Mouse (Mus musculus) hindbrain, embryonic 10.5 days (tissue): ENCODE measurements at regions not wholly inside any gene's neighbourhood (a gene's known extent, or its start where the extent isn't known, plus 50 kb on each side); places are given as distances from the start of the nearest gene placed in this dataset.

Experiments
- DNase-seq: peaks from one replicate; pipeline ENCODE4 v3.0.0-alpha.2; 2017; ENCODE audit warnings: low spot score
- H3K27ac ChIP-seq: fragments of 300-500 bp; sonication (generic); 2 replicates; pipeline ENCODE4 v1.5.1; 2016; ENCODE audit warnings: mild to moderate bottlenecking, moderate library complexity
- H3K27me3 ChIP-seq: fragments of 300-500 bp; sonication (generic); 2 replicates; pipeline ENCODE4 v1.6.1; 2016; ENCODE audit warnings: mild to moderate bottlenecking; ENCODE audit not compliant: poor library complexity, insufficient read depth, severe bottlenecking
- H3K36me3 ChIP-seq: fragments of 300-500 bp; sonication (generic); 2 replicates; pipeline ENCODE4 v1.6.1; 2016; ENCODE audit warnings: mild to moderate bottlenecking, moderate library complexity
- H3K4me1 ChIP-seq: fragments of 300-500 bp; sonication (generic); replicated peaks from 2 replicates; pipeline ENCODE4 v1.6.1; 2016; ENCODE audit warnings: mild to moderate bottlenecking
- H3K4me3 ChIP-seq: fragments of 300-500 bp; sonication (generic); 2 replicates; pipeline ENCODE4 v1.5.1; 2016; ENCODE audit warnings: mild to moderate bottlenecking, moderate library complexity
- H3K9me3 ChIP-seq: fragments of 300-500 bp; sonication (generic); 2 replicates; pipeline ENCODE4 v1.6.1; 2016; ENCODE audit warnings: mild to moderate bottlenecking, moderate library complexity
- WGBS: fragments of 180-500 bp; shearing (Covaris S2); methylation state at CpG from one replicate; pipeline ENCODE4 v1.1.7; 2016; 5-methylcytosine and 5-hydroxymethylcytosine counted together

DNA sequence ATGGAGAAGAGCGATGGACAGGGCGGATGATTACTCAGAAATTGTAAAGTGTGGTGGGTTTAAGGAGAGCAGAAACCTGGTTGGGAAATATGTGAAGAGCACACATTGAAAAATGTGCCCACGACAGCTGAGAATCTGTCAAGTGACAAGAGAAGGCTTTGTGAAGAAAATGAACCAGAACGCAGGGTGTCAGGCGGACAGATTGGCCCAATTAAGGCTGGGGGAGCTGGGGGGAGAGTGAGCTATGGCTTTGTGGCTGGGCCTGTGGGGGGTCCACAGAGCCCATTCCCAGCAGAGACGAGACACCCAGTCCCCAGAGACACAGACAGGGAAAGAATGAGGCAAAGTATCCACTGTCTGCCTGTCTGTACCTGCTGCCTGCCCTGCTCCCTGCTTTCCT, 153.3 kb downstream of the Shq1 start:
- no peaks in the 10 kb centered on the region for H3K36me3 ChIP-seq
- no peak overlapping the region for H3K27ac ChIP-seq
- peaks cover 52% of the 10 kb centered on the region for H3K4me1 ChIP-seq
- DNase-seq, result no peak
- 64% methylated on average over 6 of the region's 6 CpGs for WGBS
- H3K27me3 ChIP-seq, result peaks cover 93% of the 10 kb centered on the region
- H3K9me3 ChIP-seq, result no peaks in the 10 kb centered on the region
- H3K4me3 ChIP-seq, result no peak overlapping the region

DNA sequence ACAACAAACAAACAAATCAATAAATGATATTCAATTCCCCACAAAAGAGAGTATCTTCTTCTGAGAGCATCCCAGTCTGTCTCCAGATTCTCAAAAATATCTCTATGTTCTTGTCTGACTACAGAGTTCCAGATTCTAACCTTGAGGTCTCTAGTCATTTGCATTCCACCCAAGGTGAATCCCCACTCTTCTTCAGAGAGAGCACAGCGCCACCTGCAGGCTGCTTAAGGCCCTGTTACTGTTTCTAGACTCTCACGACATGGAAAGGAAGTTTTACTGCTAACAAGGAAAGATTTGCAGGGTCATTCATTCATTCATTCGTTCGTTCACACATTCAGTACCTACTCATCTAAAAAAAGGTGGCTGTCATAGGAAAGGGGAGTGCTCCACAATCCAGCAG, 158.3 kb downstream of the Shq1 start:
- no peak overlapping the region for H3K27ac ChIP-seq
- H3K9me3 ChIP-seq, result peaks cover 5% of the 10 kb centered on the region; the same call in 1 of the 2 replicates
- H3K4me3 ChIP-seq, result no peak overlapping the region
- 54% methylated on average over 4 of the region's 4 CpGs for WGBS
- no peak for DNase-seq
- H3K27me3 ChIP-seq, result peaks cover 69% of the 10 kb centered on the region
- H3K36me3 ChIP-seq, result no peaks in the 10 kb centered on the region
- H3K4me1 ChIP-seq, result peaks cover 15% of the 10 kb centered on the region

- H3K27me3 ChIP-seq, result peaks cover 68% of the 10 kb centered on the region
- DNase-seq, result no peak
- peaks cover 5% of the 10 kb centered on the region; the same call in 1 of the 2 replicates for H3K9me3 ChIP-seq
- H3K4me1 ChIP-seq, result peaks cover 9% of the 10 kb centered on the region
- no peaks in the 10 kb centered on the region for H3K36me3 ChIP-seq
- no peak overlapping the region for H3K4me3 ChIP-seq
- 87% methylated on average over 4 of the region's 4 CpGs for WGBS
- no peak overlapping the region for H3K27ac ChIP-seq
These were observed 160.3 kb downstream of the Shq1 start for GRCm38 (mm10) chr6:100510676-100511075.

DNA sequence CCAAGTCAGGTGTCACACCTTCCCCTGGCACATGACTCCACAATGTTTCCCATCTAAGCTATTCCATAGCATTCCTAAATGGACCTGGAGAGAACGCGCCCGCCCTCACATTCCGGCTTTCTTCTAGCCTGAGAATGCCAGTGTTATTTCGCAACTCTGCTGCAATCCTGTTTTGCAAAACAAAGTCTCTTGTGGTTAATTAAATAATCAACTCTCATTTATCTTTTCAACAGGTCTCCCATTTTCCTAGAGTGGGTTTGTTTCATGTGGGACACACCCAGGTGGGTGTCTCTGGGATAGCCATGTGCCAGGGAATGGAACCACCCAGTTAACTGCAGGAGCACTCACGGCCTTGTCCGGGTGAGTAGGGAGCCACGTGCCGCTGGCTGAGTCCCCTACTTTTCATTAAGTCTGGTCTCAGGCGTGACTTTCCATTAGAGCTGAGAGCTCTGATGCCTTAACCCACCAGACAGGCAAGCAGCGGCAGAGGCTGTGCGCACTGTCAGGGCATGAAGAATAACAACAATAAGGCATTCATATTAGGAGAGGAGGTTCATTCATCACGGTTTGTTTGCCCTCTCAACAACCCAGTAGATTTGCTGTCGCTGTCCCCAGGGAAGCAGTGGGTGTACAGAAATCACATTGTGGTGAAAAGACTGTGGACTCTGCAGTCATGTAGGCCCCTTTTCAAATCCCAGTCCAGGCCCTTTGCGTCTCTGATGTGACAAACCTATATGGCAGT, 165.3 kb downstream of the Shq1 start:
- H3K36me3 ChIP-seq, result no peaks in the 10 kb centered on the region
- DNase-seq, result no peak
- no peak overlapping the region for H3K4me3 ChIP-seq
- no peaks in the 10 kb centered on the region for H3K9me3 ChIP-seq
- H3K27me3 ChIP-seq, result peaks cover 86% of the 10 kb centered on the region
- H3K4me1 ChIP-seq, result peaks cover 40% of the 10 kb centered on the region
- 59% methylated on average over 15 of the region's 15 CpGs for WGBS
- H3K27ac ChIP-seq, result no peak overlapping the region

DNA sequence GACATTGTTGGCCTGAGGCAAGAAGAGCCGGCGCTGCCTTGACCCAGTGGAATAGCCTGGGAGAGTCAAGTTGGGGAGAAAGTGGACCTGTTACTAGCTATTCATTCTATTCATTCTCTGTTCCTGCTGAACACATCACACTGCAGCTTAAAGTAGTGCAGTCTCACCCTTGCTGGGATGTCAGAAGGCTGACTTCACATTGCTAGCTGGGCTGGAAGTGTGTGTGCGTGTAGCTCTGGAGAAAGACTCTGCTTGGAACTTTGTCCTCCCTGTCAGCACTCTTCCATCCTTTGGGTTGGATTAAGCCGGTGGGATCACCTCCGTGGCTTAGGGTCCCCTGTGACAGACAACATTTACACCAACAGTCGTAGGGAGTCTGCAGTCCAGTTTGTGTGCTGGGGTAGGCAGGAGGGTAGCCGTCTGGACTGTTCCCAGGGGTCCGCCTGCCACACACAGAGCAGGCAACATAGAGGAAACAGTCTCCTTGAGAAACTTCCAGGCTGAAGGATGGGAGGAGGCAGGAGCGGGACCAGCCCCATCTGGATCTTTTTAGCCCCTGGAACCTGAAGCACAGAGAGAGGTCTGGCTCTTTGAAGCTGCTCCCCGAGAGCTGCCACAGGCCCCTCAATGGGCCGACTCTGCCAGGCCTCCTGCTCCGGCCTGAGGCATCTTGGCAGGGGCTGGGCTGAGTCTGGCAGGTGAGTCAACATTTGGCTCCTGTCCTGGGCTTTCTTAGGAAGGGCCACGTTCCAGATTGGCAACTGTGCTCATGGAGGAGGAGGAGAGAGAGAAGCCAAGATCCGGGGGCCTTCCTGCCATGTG, 167.8 kb downstream of the Shq1 start:
- Histone ChIP-seq H3K4me3 (no peak overlapping the region), H3K4me1 (peaks cover 60% of the 10 kb centered on the region), H3K9me3 (no peaks in the 10 kb centered on the region), H3K36me3 (no peaks in the 10 kb centered on the region), H3K27me3 (peaks cover 98% of the 10 kb centered on the region), H3K27ac (0 out of 2 replicates have a peak overlapping the region, but pooled peaks have one; percentile 9)
- DNase-seq, result peak; percentile 37
- WGBS, result 55% methylated on average over 14 of the region's 14 CpGs

GRCm38 (mm10) chr6:100502139-100502538, 168.8 kb downstream of the Shq1 start:
- 37% methylated on average over 6 of the region's 6 CpGs for WGBS
- no peak for DNase-seq
- Histone ChIP-seq H3K27ac (no peak overlapping the region), H3K4me1 (peaks cover 65% of the 10 kb centered on the region), H3K9me3 (no peaks in the 10 kb centered on the region), H3K36me3 (no peaks in the 10 kb centered on the region), H3K4me3 (no peak overlapping the region), H3K27me3 (peaks cover 91% of the 10 kb centered on the region)

DNA sequence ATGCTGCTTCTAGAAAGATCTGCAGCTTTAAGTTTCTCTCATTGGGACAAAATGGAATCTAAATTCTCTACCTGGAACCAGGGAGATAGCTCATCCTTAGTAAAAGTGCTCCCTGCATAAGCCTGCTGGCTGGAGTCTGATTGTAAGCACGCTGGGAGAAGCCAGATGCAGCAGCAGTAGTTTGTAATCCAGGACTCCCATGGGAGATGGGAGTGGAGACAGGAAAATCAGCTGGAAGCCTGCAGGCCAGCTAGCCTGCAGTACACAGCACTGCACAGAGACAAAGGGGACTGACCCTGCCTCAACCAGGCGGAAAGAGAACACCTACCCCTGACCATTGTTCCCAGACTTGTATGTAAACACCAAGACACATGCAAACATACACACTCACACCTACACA, 170.2 kb downstream of the Shq1 start:
- H3K27ac ChIP-seq, result no peak overlapping the region
- DNase-seq, result no peak
- peaks cover 88% of the 10 kb centered on the region for H3K27me3 ChIP-seq
- no peaks in the 10 kb centered on the region for H3K36me3 ChIP-seq
- no peaks in the 10 kb centered on the region for H3K9me3 ChIP-seq
- peaks cover 57% of the 10 kb centered on the region for H3K4me1 ChIP-seq
- 38% methylated on average over 2 of the region's 2 CpGs for WGBS
- no peak overlapping the region for H3K4me3 ChIP-seq

GRCm38 (mm10) chr6:100500060-100500459, 170.9 kb downstream of the Shq1 start:
- 61% methylated on average over 8 of the region's 8 CpGs for WGBS
- H3K27me3 ChIP-seq, result peaks cover 85% of the 10 kb centered on the region
- no peaks in the 10 kb centered on the region for H3K9me3 ChIP-seq
- H3K27ac ChIP-seq, result no peak overlapping the region
- H3K4me1 ChIP-seq, result peaks cover 56% of the 10 kb centered on the region
- H3K4me3 ChIP-seq, result no peak overlapping the region
- no peak for DNase-seq
- H3K36me3 ChIP-seq, result no peaks in the 10 kb centered on the region

- H3K9me3 ChIP-seq, result no peaks in the 10 kb centered on the region
- peaks cover 58% of the 10 kb centered on the region for H3K4me1 ChIP-seq
- DNase-seq, result no peak
- peaks cover 79% of the 10 kb centered on the region for H3K27me3 ChIP-seq
- no peak overlapping the region for H3K4me3 ChIP-seq
- no peak overlapping the region for H3K27ac ChIP-seq
- WGBS, result 28% methylated on average over 4 of the region's 4 CpGs
- H3K36me3 ChIP-seq, result no peaks in the 10 kb centered on the region
These were observed 172.1 kb downstream of the Shq1 start for GRCm38 (mm10) chr6:100498861-100499271.

- no peaks in the 10 kb centered on the region for H3K9me3 ChIP-seq
- DNase-seq, result no peak
- H3K4me3 ChIP-seq, result no peak overlapping the region
- peaks cover 54% of the 10 kb centered on the region for H3K4me1 ChIP-seq
- no peaks in the 10 kb centered on the region for H3K36me3 ChIP-seq
- WGBS, result 42% methylated on average over 2 of the region's 2 CpGs
- peaks cover 78% of the 10 kb centered on the region for H3K27me3 ChIP-seq
- no peak overlapping the region for H3K27ac ChIP-seq
These were observed 172.8 kb downstream of the Shq1 start for GRCm38 (mm10) chr6:100498126-100498525.

DNA sequence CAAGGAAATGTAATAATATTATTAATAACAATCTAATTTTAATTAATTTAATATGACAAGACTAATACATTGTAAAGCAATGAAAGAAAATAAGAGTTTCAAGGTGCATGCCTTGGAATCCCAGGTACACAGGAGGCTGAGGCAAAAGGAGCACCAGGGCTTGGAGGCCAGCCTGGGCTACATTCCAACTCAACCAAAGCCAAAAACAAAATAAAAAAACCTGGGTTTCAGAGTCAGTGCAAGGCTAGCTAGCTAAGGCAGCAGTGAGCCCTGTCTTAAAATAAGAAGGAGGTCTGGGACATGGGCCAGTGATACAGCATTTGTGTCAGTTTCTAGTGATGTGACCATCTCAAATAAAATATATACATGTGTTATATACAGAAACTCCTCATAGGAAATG, 174.8 kb downstream of the Shq1 start:
- no peak for DNase-seq
- peaks cover 35% of the 10 kb centered on the region for H3K4me1 ChIP-seq
- no peaks in the 10 kb centered on the region for H3K36me3 ChIP-seq
- H3K27me3 ChIP-seq, result peaks cover 71% of the 10 kb centered on the region
- no peaks in the 10 kb centered on the region for H3K9me3 ChIP-seq
- no peak overlapping the region for H3K27ac ChIP-seq
- no peak overlapping the region for H3K4me3 ChIP-seq

DNA sequence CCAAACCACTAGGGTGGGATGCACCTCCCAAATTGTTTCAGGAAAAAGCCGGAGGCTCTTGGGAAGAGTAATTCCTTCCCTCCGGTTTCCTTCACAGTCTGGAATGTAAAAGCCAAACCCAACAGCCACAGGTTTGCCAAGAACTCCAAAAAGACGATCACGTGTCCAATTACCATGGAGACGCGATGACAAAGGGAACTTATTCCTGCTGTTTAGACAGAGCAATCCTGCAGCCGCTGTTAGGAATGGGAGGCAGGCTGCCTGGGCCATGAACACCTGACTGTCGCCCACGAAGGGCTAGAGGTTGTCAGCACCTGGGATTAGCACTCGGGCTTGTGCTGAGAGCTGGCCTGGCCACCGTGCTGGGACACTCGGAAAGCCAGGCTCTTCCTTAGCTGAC, 175.8 kb downstream of the Shq1 start:
- WGBS, result 71% methylated on average over 12 of the region's 12 CpGs
- peak; percentile 29 for DNase-seq
- peaks cover 65% of the 10 kb centered on the region for H3K27me3 ChIP-seq

GRCm38 (mm10) chr6:100493558-100493957, 177.4 kb downstream of the Shq1 start:
- peaks cover 49% of the 10 kb centered on the region for H3K27me3 ChIP-seq
- no peaks in the 10 kb centered on the region for H3K36me3 ChIP-seq
- H3K4me1 ChIP-seq, result peaks cover 14% of the 10 kb centered on the region
- no peak for DNase-seq
- H3K27ac ChIP-seq, result no peak overlapping the region
- H3K4me3 ChIP-seq, result no peak overlapping the region
- no peaks in the 10 kb centered on the region for H3K9me3 ChIP-seq
- WGBS, result 85% methylated on average over 1 of the region's 1 CpGs

More for the DNA sequence above, 175.8 kb downstream of the Shq1 start:
- no peaks in the 10 kb centered on the region for H3K36me3 ChIP-seq
- no peak overlapping the region for H3K27ac ChIP-seq
- peaks cover 27% of the 10 kb centered on the region for H3K4me1 ChIP-seq
- H3K4me3 ChIP-seq, result no peak overlapping the region
- H3K9me3 ChIP-seq, result no peaks in the 10 kb centered on the region
